Mouse (Mus musculus) small intestine, adult 2 months (tissue): ENCODE data around the gene Fam129a. TPM values are rescaled to one million over a fixed set of nuclear protein-coding genes. Genes with fewer than 3 reads are reported as not detected.
A peak's percentile ranks its signal among the peaks of the same experiment; 100 is the strongest.

Experiments used
- H3K27ac ChIP-seq: fragments of 200-500 bp; 2 replicates; pipeline ENCODE4 v1.5.1; 2012; ENCODE audit warnings: low read depth, low read length, control low read depth, inconsistent platforms; ENCODE audit not compliant: insufficient read depth
- H3K27me3 ChIP-seq: fragments of 200-500 bp; 2 replicates; pipeline ENCODE4 v1.6.1; 2012; ENCODE audit warnings: mild to moderate bottlenecking, moderate library complexity, low read length, inconsistent platforms; ENCODE audit not compliant: control insufficient read depth, insufficient read depth
- H3K36me3 ChIP-seq: fragments of 200-500 bp; 2 replicates; pipeline ENCODE4 v1.6.1; 2012; ENCODE audit warnings: mild to moderate bottlenecking, low read length, control low read depth, inconsistent platforms; ENCODE audit not compliant: control insufficient read depth, insufficient read depth
- H3K4me1 ChIP-seq: fragments of 200-500 bp; 2 replicates; pipeline ENCODE4 v1.6.1; 2012; ENCODE audit warnings: low read length, inconsistent platforms, mixed read lengths; ENCODE audit not compliant: control insufficient read depth, insufficient read depth, insufficient read length
- H3K4me3 ChIP-seq: fragments of 200-500 bp; 2 replicates; pipeline ENCODE4 v1.5.1; 2012; ENCODE audit warnings: low read depth, mild to moderate bottlenecking, control low read depth, inconsistent platforms, low read length, moderate library complexity
- CTCF ChIP-seq: fragments of 200-500 bp; IDR thresholded peaks from 2 replicates; pipeline ENCODE4 v1.5.1; 2012; ENCODE audit warnings: low read depth, mild to moderate bottlenecking, control low read depth, inconsistent platforms, low read length, moderate library complexity, mixed read lengths; ENCODE audit not compliant: insufficient replicate concordance, insufficient read length; ENCODE audit errors: extremely low read depth
- POLR2A ChIP-seq: fragments of 200-500 bp; IDR thresholded peaks from 2 replicates; pipeline ENCODE4 v1.6.1; 2012; ENCODE audit warnings: low read depth, mild to moderate bottlenecking, control low read depth, inconsistent platforms, low read length, moderate library complexity
- WGBS: fragments of 180-500 bp; shearing (Covaris S2); methylation state at CpG from one replicate; pipeline ENCODE4 v1.1.7; 2018; 5-methylcytosine and 5-hydroxymethylcytosine counted together
- polyA plus RNA-seq: library from polyadenylated mRNA; depleted of rRNA; stranded (reverse); fragments of >200 nt; gene quantifications from 2 replicates; pipeline ENCODE4 v1.2.3, GENCODE M21; 2012

Fam129a gene
- polyA plus RNA-seq, 1 experiment, result 1.6 TPM

DNA sequence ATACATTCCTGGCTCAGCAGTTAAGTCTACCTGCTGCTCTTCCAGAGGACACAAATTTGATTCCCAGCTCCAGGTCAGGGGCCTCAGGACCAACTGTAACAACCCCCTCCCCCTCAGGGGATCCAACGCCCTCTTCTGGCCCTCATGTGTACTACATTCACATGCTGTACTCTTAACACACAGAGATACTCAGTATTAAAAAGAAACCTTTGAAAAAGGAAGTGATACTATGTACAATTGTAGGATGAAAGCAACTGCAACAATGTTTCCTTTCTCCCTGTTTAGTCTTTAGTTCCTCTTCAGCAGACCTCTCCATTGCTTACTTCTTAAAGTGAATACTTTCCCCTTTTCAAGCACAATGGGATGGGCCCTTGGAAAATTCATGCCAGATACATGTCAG, 131.8 kb downstream of the Fam129a start:
- Histone ChIP-seq H3K27me3 (no peaks in the 10 kb centered on the region), H3K36me3 (no peaks in the 10 kb centered on the region), H3K4me1 (no peaks in the 10 kb centered on the region), H3K4me3 (no peak overlapping the region), H3K27ac (no peak overlapping the region)
- no peak for TF ChIP-seq POLR2A
- peak; percentile 30; the same call in 1 of the 2 replicates for TF ChIP-seq CTCF
- WGBS, result 24% methylated on average over 1 of the region's 1 CpGs

DNA sequence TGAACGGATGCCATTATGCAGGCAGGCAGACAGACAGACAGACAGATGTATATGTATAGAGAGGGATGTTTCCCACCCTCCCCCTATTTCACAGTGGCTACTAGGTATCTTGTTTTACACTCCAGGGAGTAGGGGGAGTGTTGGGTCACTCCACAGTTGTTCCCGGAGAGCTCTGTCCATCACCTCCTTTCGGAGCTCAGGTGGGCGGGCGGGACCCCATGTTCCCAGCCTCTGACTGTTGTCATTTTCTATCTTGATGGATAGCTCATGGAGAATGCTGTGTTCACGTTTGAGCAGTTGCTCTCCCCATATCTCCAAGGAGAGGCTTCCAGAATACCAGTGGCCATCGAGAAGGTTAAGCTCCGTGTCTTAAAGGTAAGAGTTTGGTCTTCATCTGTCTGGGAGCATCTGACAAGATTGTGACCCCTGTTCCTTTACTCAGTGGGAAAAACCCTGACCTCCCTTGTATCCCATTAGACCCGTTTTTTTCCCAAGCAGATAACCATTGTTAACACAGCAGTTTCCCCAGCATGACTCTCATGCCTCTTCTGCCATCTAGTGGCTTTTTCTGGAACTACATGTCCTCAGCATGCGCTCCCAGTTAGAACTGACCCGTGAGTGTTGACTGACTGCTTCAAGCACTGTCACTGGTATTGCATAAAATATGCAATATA, 134.9 kb downstream of the Fam129a start:
- no peaks in the 10 kb centered on the region; the same call in 1 of the 2 replicates for H3K4me1 ChIP-seq

DNA sequence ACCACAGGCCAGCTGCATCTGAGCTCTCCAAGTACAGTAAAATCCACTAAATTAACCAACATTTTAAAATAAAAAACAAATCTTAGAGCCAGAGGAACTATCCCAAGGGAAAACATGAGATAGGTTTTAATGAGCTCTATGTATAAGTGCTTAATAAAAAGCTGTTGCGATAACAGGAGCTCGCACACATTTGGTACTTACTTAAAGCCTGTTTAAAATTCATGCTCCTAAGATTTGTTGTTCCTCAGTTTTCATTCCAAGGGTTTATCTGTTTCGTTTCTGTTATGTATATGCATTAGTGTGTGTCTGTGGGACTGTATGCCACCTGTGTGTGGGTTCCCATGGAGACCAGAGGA, 135.4 kb downstream of the Fam129a start:
- 77% methylated on average over 3 of the region's 3 CpGs for WGBS
- TF ChIP-seq POLR2A (no peak), CTCF (no peak)

More for the DNA sequence above, 134.9 kb downstream of the Fam129a start:
- no peaks in the 10 kb centered on the region for H3K27me3 ChIP-seq
- H3K4me3 ChIP-seq, result no peak overlapping the region
- no peak for TF ChIP-seq POLR2A
- TF ChIP-seq CTCF, result peak; percentile 51; the same call in 1 of the 2 replicates
- no peak overlapping the region for H3K27ac ChIP-seq
- WGBS, result 33% methylated on average over 11 of the region's 11 CpGs
- no peaks in the 10 kb centered on the region for H3K36me3 ChIP-seq

DNA sequence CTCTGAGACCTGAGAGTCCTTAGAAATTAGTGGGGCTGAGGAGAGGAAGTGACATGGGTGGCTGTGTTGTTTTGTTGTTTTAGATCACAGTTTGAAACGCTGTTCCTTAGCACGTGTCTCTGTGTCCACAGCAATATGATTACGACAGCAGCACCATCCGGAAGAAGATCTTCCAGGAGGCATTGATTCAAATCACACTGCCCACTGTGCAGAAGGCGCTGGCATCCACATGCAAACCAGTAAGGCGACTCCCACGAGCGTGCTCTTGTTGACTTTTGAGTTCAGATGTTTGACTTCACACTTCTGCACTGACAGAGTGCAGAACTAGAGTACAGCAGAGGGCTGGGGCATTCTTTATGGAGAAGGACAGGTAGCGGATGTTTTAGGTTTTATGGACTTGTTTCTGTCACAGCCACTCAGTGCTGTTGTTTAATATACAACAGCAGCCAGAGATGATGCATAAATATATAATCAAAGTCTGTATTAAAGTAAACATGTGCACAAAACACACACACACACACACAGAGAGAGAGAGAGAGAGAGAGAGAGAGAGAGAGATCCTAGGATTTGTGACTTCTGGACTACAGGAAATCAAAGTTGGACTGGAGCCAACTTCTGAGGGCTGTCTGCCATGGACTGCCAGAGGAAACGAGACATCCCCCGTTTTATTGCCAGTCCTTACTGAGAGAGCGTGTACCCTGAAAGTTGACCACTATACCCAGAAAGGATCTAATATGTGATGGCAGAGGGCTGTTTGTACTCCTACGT, 138.2 kb downstream of the Fam129a start:
- Histone ChIP-seq H3K27ac (no peak overlapping the region), H3K36me3 (no peaks in the 10 kb centered on the region), H3K27me3 (no peaks in the 10 kb centered on the region), H3K4me3 (no peak overlapping the region), H3K4me1 (no peaks in the 10 kb centered on the region; the same call in 1 of the 2 replicates)
- TF ChIP-seq POLR2A, result no peak
- TF ChIP-seq CTCF, result no peak
- WGBS, result 20% methylated on average over 13 of the region's 13 CpGs

More for the DNA sequence above, 135.4 kb downstream of the Fam129a start:
- H3K27ac ChIP-seq, result no peak overlapping the region
- no peaks in the 10 kb centered on the region; the same call in 1 of the 2 replicates for H3K4me1 ChIP-seq
- no peaks in the 10 kb centered on the region for H3K27me3 ChIP-seq
- H3K4me3 ChIP-seq, result no peak overlapping the region
- no peaks in the 10 kb centered on the region for H3K36me3 ChIP-seq

DNA sequence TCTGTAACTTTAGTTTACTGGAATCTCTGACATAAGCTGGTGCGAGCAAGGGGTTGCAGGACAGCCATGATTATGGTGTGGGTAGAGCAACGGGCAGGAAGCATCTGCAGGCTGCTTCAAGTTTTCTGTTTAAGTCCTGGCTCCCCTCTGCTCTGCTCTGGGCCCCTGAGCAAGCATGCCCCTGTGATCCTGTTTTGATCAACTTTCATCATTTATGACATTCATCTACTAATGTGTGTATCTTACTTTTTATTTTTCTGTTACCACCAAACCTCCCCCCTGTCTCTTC, 138.7 kb downstream of the Fam129a start:
- Histone ChIP-seq H3K27ac (no peak overlapping the region), H3K4me1 (no peaks in the 10 kb centered on the region; the same call in 1 of the 2 replicates)

DNA sequence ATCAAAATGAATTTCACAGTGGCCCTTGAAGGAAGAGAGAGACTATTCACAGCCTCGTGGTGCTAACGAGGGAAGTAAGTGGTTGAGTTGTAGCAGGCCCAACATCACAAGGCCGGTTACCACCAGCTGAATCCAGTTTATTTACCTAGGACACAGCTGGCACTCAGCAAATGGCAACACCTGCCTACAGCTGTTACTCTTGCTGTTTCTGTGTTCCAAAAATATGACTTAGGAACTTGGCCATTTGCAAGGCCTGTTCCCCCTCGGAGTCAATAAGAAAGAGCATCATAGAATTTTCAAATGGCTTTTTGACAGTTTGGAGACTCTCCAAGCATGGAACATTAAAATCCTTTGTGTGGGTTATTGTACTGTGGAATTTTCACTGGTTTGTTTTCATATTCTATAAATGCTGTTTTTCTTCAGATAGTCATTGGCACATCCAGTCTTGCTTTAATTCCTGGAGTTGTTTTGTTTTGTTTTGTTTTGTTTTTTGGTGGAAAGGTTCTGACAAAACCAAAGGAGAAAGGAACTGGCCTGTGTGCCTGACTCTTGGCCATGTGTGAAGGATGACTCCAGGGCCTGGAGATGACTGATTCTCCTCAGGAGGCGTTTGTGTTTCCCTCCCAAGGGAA, 139.6 kb downstream of the Fam129a start:
- TF ChIP-seq CTCF (no peak), POLR2A (no peak)
- H3K36me3 ChIP-seq, result no peaks in the 10 kb centered on the region
- 66% methylated on average over 5 of the region's 5 CpGs for WGBS
- H3K27ac ChIP-seq, result no peak overlapping the region
- no peak overlapping the region for H3K4me3 ChIP-seq
- H3K4me1 ChIP-seq, result no peaks in the 10 kb centered on the region; the same call in 1 of the 2 replicates
- no peaks in the 10 kb centered on the region for H3K27me3 ChIP-seq

More for the DNA sequence above, 138.7 kb downstream of the Fam129a start:
- TF ChIP-seq POLR2A (no peak), CTCF (no peak)
- 18% methylated on average over 2 of the region's 2 CpGs for WGBS
- H3K27me3 ChIP-seq, result no peaks in the 10 kb centered on the region
- H3K36me3 ChIP-seq, result no peaks in the 10 kb centered on the region
- no peak overlapping the region for H3K4me3 ChIP-seq

DNA sequence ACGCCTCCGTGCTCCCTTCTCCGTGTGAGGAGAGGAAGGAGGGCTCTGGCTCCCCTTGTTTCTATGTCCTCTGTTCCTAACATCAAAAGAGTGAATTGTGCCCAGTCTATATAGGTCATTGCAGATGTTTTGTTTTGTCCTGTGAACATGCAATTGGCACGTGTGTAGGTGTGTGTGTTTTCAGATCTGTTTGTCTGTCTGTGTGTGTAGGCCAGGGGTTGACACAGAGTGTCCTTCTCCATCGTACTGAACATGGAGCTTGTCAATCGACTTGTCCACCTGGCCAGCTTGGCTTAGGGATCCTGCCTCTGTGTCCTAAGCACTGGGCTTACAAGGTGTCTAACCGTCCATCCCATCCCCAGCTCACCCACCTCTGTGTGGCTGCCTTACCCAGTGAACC, 140.1 kb downstream of the Fam129a start:
- Histone ChIP-seq H3K4me3 (no peak overlapping the region), H3K27ac (no peak overlapping the region), H3K4me1 (no peaks in the 10 kb centered on the region; the same call in 1 of the 2 replicates), H3K27me3 (no peaks in the 10 kb centered on the region), H3K36me3 (no peaks in the 10 kb centered on the region)
- 86% methylated on average over 7 of the region's 7 CpGs for WGBS
- TF ChIP-seq POLR2A (no peak), CTCF (no peak)

DNA sequence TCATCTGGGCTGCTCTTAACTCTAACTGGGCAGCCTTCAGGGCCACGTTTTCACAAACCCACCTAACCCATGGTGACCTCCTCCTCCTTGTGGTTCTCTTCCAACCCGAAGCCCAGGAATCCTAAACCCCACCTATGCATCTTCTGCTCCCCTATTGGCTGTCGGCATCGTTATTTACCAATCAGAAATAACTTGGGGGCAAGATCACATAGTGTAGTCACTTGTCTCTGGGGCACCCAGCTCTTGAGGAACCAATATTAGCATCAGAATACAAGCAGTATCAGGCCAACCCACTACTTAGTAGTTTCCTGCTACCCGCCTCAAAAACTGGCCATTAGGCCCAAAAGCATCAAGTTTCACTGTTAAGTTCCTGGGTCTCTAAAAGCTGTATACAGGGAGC, 141.7 kb downstream of the Fam129a start:
- H3K27me3 ChIP-seq, result no peaks in the 10 kb centered on the region
- H3K36me3 ChIP-seq, result peaks cover under 1% of the 10 kb centered on the region; the same call in 1 of the 2 replicates
- WGBS, result 78% methylated on average over 5 of the region's 5 CpGs
- TF ChIP-seq POLR2A (no peak), CTCF (no peak)
- no peak overlapping the region for H3K4me3 ChIP-seq
- no peaks in the 10 kb centered on the region; the same call in 1 of the 2 replicates for H3K4me1 ChIP-seq
- H3K27ac ChIP-seq, result no peak overlapping the region
